Mouse (Mus musculus) lung, embryonic 14.5 days (tissue): ENCODE results near the gene Tut1. TPM values are rescaled to one million over a fixed set of nuclear protein-coding genes. Genes with fewer than 3 reads are reported as not detected.

Source experiments
- ATAC-seq: fragments of 200-750 bp; cut with Nextera tagmentation; 2 replicates; pipeline ENCODE4 v1.8.0; 2017; ENCODE audit warnings: mild to moderate bottlenecking, moderate TSS enrichment, moderate library complexity; ENCODE audit not compliant: insufficient read depth
- DNase-seq: peaks from one replicate; pipeline ENCODE4 v3.0.0-alpha.2; 2015
- H3K27ac ChIP-seq: fragments of 300-500 bp; sonication (generic); 2 replicates; pipeline ENCODE4 v1.5.1; 2014; ENCODE audit warnings: low read depth, mild to moderate bottlenecking, moderate library complexity
- H3K27me3 ChIP-seq: fragments of 300-500 bp; sonication (generic); 2 replicates; pipeline ENCODE4 v1.6.1; 2014; ENCODE audit warnings: low read length, control low read depth; ENCODE audit not compliant: insufficient read depth
- H3K36me3 ChIP-seq: fragments of 300-500 bp; sonication (generic); 2 replicates; pipeline ENCODE4 v1.6.1; 2014; ENCODE audit warnings: control low read depth; ENCODE audit not compliant: insufficient read depth
- H3K4me1 ChIP-seq: fragments of 300-500 bp; sonication (generic); 2 replicates; pipeline ENCODE4 v1.6.1; 2014; ENCODE audit warnings: antibody characterized with exemption, control low read depth; ENCODE audit not compliant: insufficient read depth
- H3K4me2 ChIP-seq: fragments of 300-500 bp; sonication (generic); 2 replicates; pipeline ENCODE4 v1.6.1; 2014; ENCODE audit warnings: mild to moderate bottlenecking
- H3K4me3 ChIP-seq: fragments of 300-500 bp; sonication (generic); 2 replicates; pipeline ENCODE4 v1.5.1; 2014; ENCODE audit warnings: low read depth, low read length
- H3K9ac ChIP-seq: fragments of 300-500 bp; sonication (generic); 2 replicates; pipeline ENCODE4 v1.6.1; 2014
- H3K9me3 ChIP-seq: fragments of 300-500 bp; sonication (generic); 2 replicates; pipeline ENCODE4 v1.6.1; 2016; ENCODE audit warnings: low read depth, low read length, control low read depth
- CTCF ChIP-seq: IDR thresholded peaks from 2 replicates; pipeline ENCODE4 v1.5.1; 2016; ENCODE audit warnings: antibody characterized with exemption, low read depth
- WGBS: fragments of 180-500 bp; shearing (Covaris S2); extraction: QIAGEN DNeasy Blood & Tissue Kit; methylation state at CpG from one replicate; pipeline ENCODE4 v1.1.7; 2014; 5-methylcytosine and 5-hydroxymethylcytosine counted together
- polyA plus RNA-seq: library from polyadenylated mRNA; unstranded; fragments of >200 nt; fragmentation: Nextera tagmentation; extraction: Ambion mirVana; gene quantifications from 2 replicates; pipeline ENCODE4 v1.2.1, GENCODE M21; 2014

Tut1 gene
- polyA plus RNA-seq, 1 experiment from 2014 or later = 28.4 TPM

GRCm38 (mm10) chr19:8982303-8983149 is 28.9 kb downstream of the Tut1 start:
- ATAC-seq (no peak), DNase-seq (peak; percentile 54)
- H3K4me2 ChIP-seq = no peak overlapping the region
- peaks cover 36% of the 10 kb centered on the region for H3K36me3 ChIP-seq
- H3K4me1 ChIP-seq = peaks cover 26% of the 10 kb centered on the region
- no peak overlapping the region for H3K4me3 ChIP-seq
- H3K9ac ChIP-seq = no peak overlapping the region
- H3K9me3 ChIP-seq = no peaks in the 10 kb centered on the region
- WGBS = 53% methylated on average over 5 of the region's 5 CpGs
- peak overlapping the region; percentile 54; the same call in 1 of the 2 replicates for H3K27ac ChIP-seq
- TF ChIP-seq CTCF = no peak
- no peaks in the 10 kb centered on the region for H3K27me3 ChIP-seq

- Histone ChIP-seq H3K4me3 (no peak overlapping the region), H3K4me1 (peaks cover 26% of the 10 kb centered on the region), H3K9ac (no peak overlapping the region), H3K36me3 (peaks cover 29% of the 10 kb centered on the region), H3K9me3 (no peaks in the 10 kb centered on the region), H3K4me2 (no peak overlapping the region), H3K27me3 (no peaks in the 10 kb centered on the region; the same call in 1 of the 2 replicates), H3K27ac (peak overlapping the region; percentile 2; the same call in 1 of the 2 replicates)
- 16% methylated on average over 4 of the region's 4 CpGs for WGBS
- ATAC-seq = no peak
- TF ChIP-seq CTCF = no peak
- peak; percentile 35 for DNase-seq
Observed at GRCm38 (mm10) chr19:8983150-8983650, 29.6 kb downstream of the Tut1 start.

- Histone ChIP-seq H3K27me3 (no peaks in the 10 kb centered on the region; the same call in 1 of the 2 replicates), H3K9ac (no peak overlapping the region), H3K36me3 (peaks cover 17% of the 10 kb centered on the region), H3K27ac (peak overlapping the region; percentile 42; the same call in 1 of the 2 replicates), H3K4me3 (no peak overlapping the region), H3K4me2 (no peak overlapping the region; the same call in 1 of the 2 replicates), H3K4me1 (peaks cover 32% of the 10 kb centered on the region), H3K9me3 (no peaks in the 10 kb centered on the region)
- WGBS = 13% methylated on average over 7 of the region's 7 CpGs
- DNase-seq (peak; percentile 87), ATAC-seq (no peak)
- no peak for TF ChIP-seq CTCF
Observed at GRCm38 (mm10) chr19:8984255-8984868, 30.7 kb downstream of the Tut1 start.

GRCm38 (mm10) chr19:8985891-8986290 is 32.2 kb downstream of the Tut1 start:
- H3K4me1 ChIP-seq = peaks cover 32% of the 10 kb centered on the region
- DNase-seq = peak; percentile 33
- no peak overlapping the region for H3K4me2 ChIP-seq

GRCm38 (mm10) chr19:8987816-8988215 is 34.2 kb downstream of the Tut1 start:
- no peak for ATAC-seq
- no peak overlapping the region; the same call in 1 of the 2 replicates for H3K4me2 ChIP-seq
- H3K36me3 ChIP-seq = no peaks in the 10 kb centered on the region
- H3K27me3 ChIP-seq = no peaks in the 10 kb centered on the region; the same call in 1 of the 2 replicates
- peaks cover 44% of the 10 kb centered on the region for H3K4me1 ChIP-seq
- no peak overlapping the region for H3K27ac ChIP-seq
- 43% methylated on average over 2 of the region's 2 CpGs for WGBS
- no peak overlapping the region for H3K9ac ChIP-seq
- no peak for DNase-seq
- H3K4me3 ChIP-seq = no peak overlapping the region
- no peaks in the 10 kb centered on the region for H3K9me3 ChIP-seq
- TF ChIP-seq CTCF = no peak

More at GRCm38 (mm10) chr19:8985891-8986290, 32.2 kb downstream of the Tut1 start:
- 53% methylated on average over 5 of the region's 5 CpGs for WGBS
- Histone ChIP-seq H3K4me3 (no peak overlapping the region), H3K36me3 (peaks cover 2% of the 10 kb centered on the region; the same call in 1 of the 2 replicates), H3K27ac (no peak overlapping the region), H3K27me3 (no peaks in the 10 kb centered on the region; the same call in 1 of the 2 replicates), H3K9ac (no peak overlapping the region), H3K9me3 (no peaks in the 10 kb centered on the region)
- TF ChIP-seq CTCF = no peak
- ATAC-seq = no peak

GRCm38 (mm10) chr19:8988346-8989065 is 34.9 kb downstream of the Tut1 start:
- peaks cover 44% of the 10 kb centered on the region for H3K4me1 ChIP-seq
- peak overlapping the region; percentile 80 for H3K9ac ChIP-seq
- peak overlapping the region; percentile 87 for H3K4me2 ChIP-seq
- H3K36me3 ChIP-seq = no peaks in the 10 kb centered on the region
- no peak for TF ChIP-seq CTCF
- H3K4me3 ChIP-seq = peak overlapping the region; percentile 73
- 23% methylated on average over 15 of the region's 15 CpGs for WGBS
- H3K27ac ChIP-seq = peak overlapping the region; percentile 91
- ATAC-seq (no peak), DNase-seq (no peak)
- no peaks in the 10 kb centered on the region; the same call in 1 of the 2 replicates for H3K27me3 ChIP-seq
- H3K9me3 ChIP-seq = no peaks in the 10 kb centered on the region
